Mouse (Mus musculus) hindbrain, embryonic 10.5 days (tissue): ENCODE measurements around the gene Lenep. TPM values are rescaled to one million over a fixed set of nuclear protein-coding genes. Genes with fewer than 3 reads are reported as not detected.
A peak's percentile ranks its signal among the peaks of the same experiment; 100 is the strongest.

Experiments used
- DNase-seq: peaks from one replicate; pipeline ENCODE4 v3.0.0-alpha.2; 2017; ENCODE audit warnings: low spot score
- H3K27ac ChIP-seq: fragments of 300-500 bp; sonication (generic); 2 replicates; pipeline ENCODE4 v1.5.1; 2016; ENCODE audit warnings: mild to moderate bottlenecking, moderate library complexity
- H3K27me3 ChIP-seq: fragments of 300-500 bp; sonication (generic); 2 replicates; pipeline ENCODE4 v1.6.1; 2016; ENCODE audit warnings: mild to moderate bottlenecking; ENCODE audit not compliant: poor library complexity, insufficient read depth, severe bottlenecking
- H3K36me3 ChIP-seq: fragments of 300-500 bp; sonication (generic); 2 replicates; pipeline ENCODE4 v1.6.1; 2016; ENCODE audit warnings: mild to moderate bottlenecking, moderate library complexity
- H3K4me1 ChIP-seq: fragments of 300-500 bp; sonication (generic); replicated peaks from 2 replicates; pipeline ENCODE4 v1.6.1; 2016; ENCODE audit warnings: mild to moderate bottlenecking
- H3K4me3 ChIP-seq: fragments of 300-500 bp; sonication (generic); 2 replicates; pipeline ENCODE4 v1.5.1; 2016; ENCODE audit warnings: mild to moderate bottlenecking, moderate library complexity
- H3K9me3 ChIP-seq: fragments of 300-500 bp; sonication (generic); 2 replicates; pipeline ENCODE4 v1.6.1; 2016; ENCODE audit warnings: mild to moderate bottlenecking, moderate library complexity
- WGBS: fragments of 180-500 bp; shearing (Covaris S2); methylation state at CpG from one replicate; pipeline ENCODE4 v1.1.7; 2016; 5-methylcytosine and 5-hydroxymethylcytosine counted together
- polyA plus RNA-seq: library from polyadenylated mRNA; unstranded; fragments of >200 nt; fragmentation: Nextera tagmentation; extraction: Ambion mirVana; gene quantifications from 2 replicates; pipeline ENCODE4 v1.2.1, GENCODE M21; 2016

Lenep gene
- polyA plus RNA-seq, 1 experiment from 2014 or later: 1.7 TPM

DNA sequence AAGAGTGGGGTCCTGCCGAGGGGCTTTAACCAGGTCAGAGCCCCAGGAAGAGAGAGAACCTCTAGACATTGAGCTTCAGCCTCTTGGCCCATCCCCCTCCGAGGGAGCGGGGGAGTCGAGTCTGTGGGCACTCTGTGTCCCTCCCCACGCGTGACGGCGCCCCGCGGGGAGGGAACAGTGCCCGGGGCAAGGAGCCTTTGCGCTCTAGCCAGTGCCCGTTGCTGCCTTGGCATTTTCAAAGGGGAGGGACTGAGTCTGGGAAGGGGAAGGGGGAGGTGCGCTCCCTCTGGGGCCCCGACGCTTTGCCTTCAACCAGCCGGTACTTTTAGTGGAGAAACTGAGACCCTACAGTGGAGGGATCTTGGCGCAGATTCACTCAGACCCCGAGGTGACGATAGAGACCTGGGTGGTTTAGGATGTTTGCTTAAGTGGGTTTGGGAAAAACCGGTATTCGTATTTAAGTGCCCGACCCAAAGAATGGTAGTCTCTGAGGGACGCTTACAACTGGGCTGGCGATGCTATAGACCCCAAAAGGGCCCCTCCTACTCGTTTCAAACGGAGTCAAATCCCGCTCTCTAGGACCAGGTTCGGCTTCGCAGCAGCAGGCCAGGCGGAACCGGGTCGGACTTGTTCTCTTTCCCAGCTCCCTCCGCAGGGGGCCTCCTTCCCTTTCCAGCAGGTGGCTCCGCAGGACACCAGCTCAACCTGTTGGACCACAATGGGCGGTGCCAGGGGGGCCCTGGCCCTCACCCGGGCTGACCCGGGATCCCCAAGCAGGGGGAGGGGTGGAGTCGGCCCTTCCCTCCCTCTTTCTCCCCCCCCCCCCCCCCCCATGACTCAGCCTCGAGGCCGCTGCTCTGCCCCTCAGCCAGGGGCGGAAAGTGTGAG is 8.3 kb downstream of the Lenep start, which contains the start of gene Zbtb7b:
TSS of gene Zbtb7b (minus strand) at position 771 of the 888 bp plus-strand sequence.
- Histone ChIP-seq H3K27ac (peak within 1 kb of the TSS; percentile 90), H3K4me1 (peaks cover 71% of the 10 kb centered on the region), H3K36me3 (0 out of 2 replicates have a peak, but pooled peaks cover under 1% of the 10 kb centered on the region), H3K9me3 (no peaks in the 10 kb centered on the region), H3K27me3 (peaks cover 42% of the 10 kb centered on the region), H3K4me3 (peak within 1 kb of the TSS; percentile 77)
- under 1% methylated on average over 42 of the region's 42 CpGs for WGBS
- DNase-seq: peak; percentile 70

GRCm38 (mm10) chr3:89393605-89394004 is 9.0 kb downstream of the Lenep start:
- under 1% methylated on average over 15 of the region's 15 CpGs for WGBS
- H3K4me1 ChIP-seq: peaks cover 73% of the 10 kb centered on the region
- no peaks in the 10 kb centered on the region for H3K36me3 ChIP-seq
- peak; percentile 98 for DNase-seq
- peaks cover 42% of the 10 kb centered on the region for H3K27me3 ChIP-seq
- H3K9me3 ChIP-seq: no peaks in the 10 kb centered on the region
- H3K27ac ChIP-seq: peak overlapping the region; percentile 90
- H3K4me3 ChIP-seq: peak overlapping the region; percentile 77

DNA sequence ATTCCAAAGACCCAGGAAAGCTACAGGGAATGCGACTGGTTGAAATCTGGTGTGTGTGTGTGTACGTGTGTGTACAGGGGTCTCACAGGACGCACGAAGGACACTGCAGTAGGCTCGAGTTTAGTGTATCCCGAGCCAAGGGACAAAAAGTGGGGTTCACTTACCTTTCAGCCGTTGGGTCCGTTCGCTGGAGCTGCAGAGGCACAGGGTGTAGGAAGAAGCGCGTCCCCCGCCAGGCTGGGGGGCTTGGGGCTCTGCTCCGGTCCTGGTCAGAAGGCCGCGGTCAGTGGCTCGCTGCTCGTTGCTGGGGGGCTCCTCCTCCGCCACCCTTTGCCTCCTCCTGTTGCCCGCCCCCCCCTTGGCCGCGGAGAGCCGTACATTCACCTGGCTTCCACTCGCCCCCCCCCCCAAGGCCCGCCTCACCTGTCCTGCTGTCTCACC is 9.7 kb downstream of the Lenep start:
- H3K9me3 ChIP-seq: no peaks in the 10 kb centered on the region
- peaks cover 42% of the 10 kb centered on the region for H3K27me3 ChIP-seq
- H3K4me3 ChIP-seq: peak overlapping the region; percentile 77
- DNase-seq: peak; percentile 29
- peaks cover 80% of the 10 kb centered on the region for H3K4me1 ChIP-seq
- H3K27ac ChIP-seq: peak overlapping the region; percentile 90
- H3K36me3 ChIP-seq: no peaks in the 10 kb centered on the region
- under 1% methylated on average over 23 of the region's 24 CpGs for WGBS

DNA sequence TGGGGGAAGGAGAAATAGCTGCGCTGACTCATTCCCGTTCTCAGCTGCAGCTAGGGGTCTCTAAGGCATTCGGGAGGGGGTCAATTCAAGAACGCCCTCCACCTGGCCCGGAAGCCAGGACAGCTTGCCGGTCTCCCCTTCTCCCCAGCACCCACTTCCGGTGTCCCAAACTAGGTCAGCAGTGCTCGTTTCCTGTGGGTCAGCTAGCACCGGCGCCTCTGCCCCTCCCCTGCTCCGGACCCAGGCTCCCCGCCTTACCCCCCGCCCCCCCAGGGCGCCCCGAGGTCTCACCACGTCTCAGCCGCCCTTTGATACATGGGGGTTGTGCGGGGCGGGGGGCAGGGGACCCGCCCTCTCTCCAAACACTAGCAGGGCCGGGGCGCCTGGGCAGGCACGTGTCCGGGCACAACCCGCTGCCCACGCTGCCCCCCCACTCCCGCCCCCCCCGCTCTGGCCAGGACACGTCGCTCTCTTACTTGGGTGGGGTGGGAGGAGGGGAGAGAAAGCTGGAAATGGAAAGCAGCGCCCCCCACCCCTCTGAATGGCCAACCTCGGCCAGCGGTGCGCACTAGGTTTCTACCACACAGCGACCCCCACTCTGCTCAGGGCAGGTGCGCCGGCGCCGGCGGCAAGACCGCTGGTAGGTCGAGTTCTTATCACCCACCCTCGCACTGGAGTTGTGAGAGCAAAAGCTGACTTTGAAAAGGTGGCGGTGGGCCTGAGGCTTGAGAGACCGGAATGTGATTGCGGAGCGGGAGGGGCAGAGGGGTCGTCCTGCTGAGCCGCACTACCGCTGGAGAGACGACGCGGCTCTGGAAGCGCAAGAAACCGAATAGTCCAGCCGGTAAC is 10.7 kb downstream of the Lenep start:
- Histone ChIP-seq H3K36me3 (no peaks in the 10 kb centered on the region), H3K27ac (peak overlapping the region; percentile 90), H3K4me3 (peak overlapping the region; percentile 77), H3K27me3 (peaks cover 42% of the 10 kb centered on the region), H3K4me1 (peaks cover 87% of the 10 kb centered on the region), H3K9me3 (no peaks in the 10 kb centered on the region)
- WGBS: under 1% methylated on average over 56 of the region's 56 CpGs
- DNase-seq: peak; percentile 59

- DNase-seq: no peak
- peaks cover 40% of the 10 kb centered on the region for H3K27me3 ChIP-seq
- peak overlapping the region; percentile 90 for H3K27ac ChIP-seq
- no peaks in the 10 kb centered on the region for H3K9me3 ChIP-seq
- peak overlapping the region; percentile 77 for H3K4me3 ChIP-seq
- H3K4me1 ChIP-seq: peaks cover 85% of the 10 kb centered on the region
- no peaks in the 10 kb centered on the region for H3K36me3 ChIP-seq
- 12% methylated on average over 19 of the region's 19 CpGs for WGBS
These were observed 11.6 kb downstream of the Lenep start for GRCm38 (mm10) chr3:89390699-89391662.

DNA sequence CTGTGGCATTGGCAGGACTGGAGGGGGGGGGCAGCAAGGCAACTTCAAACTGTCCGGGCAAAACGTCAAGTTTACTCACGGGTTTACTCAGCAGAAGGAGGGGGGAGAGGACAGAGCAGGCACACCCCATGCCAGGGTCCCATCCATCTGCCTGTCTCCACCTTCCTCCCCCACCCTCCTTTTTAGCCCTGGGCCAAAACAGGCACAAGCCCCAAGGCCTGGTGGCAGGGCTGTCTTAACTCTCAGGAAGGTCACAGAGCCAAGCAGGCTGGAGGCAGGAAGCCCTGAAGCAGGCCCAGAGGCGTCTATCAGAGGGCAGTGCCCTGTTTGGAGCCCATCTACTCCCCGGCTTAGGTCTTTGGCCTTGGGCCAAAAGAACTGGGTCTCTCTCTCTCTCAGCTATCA is 12.5 kb downstream of the Lenep start:
- no peak for DNase-seq
- Histone ChIP-seq H3K4me3 (peak overlapping the region; percentile 77; the same call in 1 of the 2 replicates), H3K9me3 (no peaks in the 10 kb centered on the region), H3K27me3 (peaks cover 38% of the 10 kb centered on the region), H3K27ac (0 out of 2 replicates have a peak overlapping the region, but pooled peaks have one; percentile 90), H3K4me1 (peaks cover 83% of the 10 kb centered on the region), H3K36me3 (no peaks in the 10 kb centered on the region)
- WGBS: 66% methylated on average over 5 of the region's 5 CpGs

GRCm38 (mm10) chr3:89388901-89389740 is 13.5 kb downstream of the Lenep start:
- H3K4me3 ChIP-seq: no peak overlapping the region
- 65% methylated on average over 6 of the region's 6 CpGs for WGBS
- H3K36me3 ChIP-seq: no peaks in the 10 kb centered on the region
- H3K27ac ChIP-seq: no peak overlapping the region
- no peaks in the 10 kb centered on the region for H3K9me3 ChIP-seq
- DNase-seq: no peak
- H3K27me3 ChIP-seq: peaks cover 38% of the 10 kb centered on the region
- H3K4me1 ChIP-seq: peaks cover 83% of the 10 kb centered on the region

GRCm38 (mm10) chr3:89388134-89388881 is 14.3 kb downstream of the Lenep start:
- H3K36me3 ChIP-seq: no peaks in the 10 kb centered on the region
- peaks cover 38% of the 10 kb centered on the region for H3K27me3 ChIP-seq
- no peak for DNase-seq
- no peaks in the 10 kb centered on the region for H3K9me3 ChIP-seq
- 77% methylated on average over 11 of the region's 11 CpGs for WGBS
- 0 out of 2 replicates have a peak overlapping the region, but pooled peaks have one; percentile 42 for H3K27ac ChIP-seq
- no peak overlapping the region for H3K4me3 ChIP-seq
- H3K4me1 ChIP-seq: peaks cover 77% of the 10 kb centered on the region

DNA sequence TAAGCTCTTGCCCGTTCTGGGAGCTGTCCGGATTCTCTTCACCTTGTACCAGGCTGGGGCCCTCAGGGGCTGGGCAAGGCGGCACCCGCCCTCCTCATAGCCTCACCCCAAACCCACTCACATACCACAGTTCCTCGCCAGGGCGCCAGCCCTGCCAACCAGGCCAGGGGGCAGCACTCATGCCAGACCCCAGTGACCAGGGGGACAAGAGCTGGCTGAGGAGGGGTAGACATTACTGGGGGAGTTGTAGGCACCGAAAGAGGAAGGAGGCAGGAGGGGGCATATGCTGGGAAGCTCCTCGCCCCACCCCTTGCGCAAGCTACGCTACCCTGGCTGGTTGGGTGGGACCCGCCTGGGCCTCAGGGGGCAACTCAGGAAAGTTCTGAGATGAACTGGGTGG is 15.0 kb downstream of the Lenep start:
- Histone ChIP-seq H3K9me3 (no peaks in the 10 kb centered on the region), H3K36me3 (no peaks in the 10 kb centered on the region), H3K4me3 (no peak overlapping the region), H3K27me3 (peaks cover 32% of the 10 kb centered on the region), H3K27ac (no peak overlapping the region), H3K4me1 (peaks cover 70% of the 10 kb centered on the region)
- WGBS: 77% methylated on average over 11 of the region's 11 CpGs
- DNase-seq: no peak

GRCm38 (mm10) chr3:89386438-89387420 is 15.9 kb downstream of the Lenep start:
- peaks cover 23% of the 10 kb centered on the region for H3K27me3 ChIP-seq
- H3K9me3 ChIP-seq: no peaks in the 10 kb centered on the region
- H3K36me3 ChIP-seq: no peaks in the 10 kb centered on the region
- H3K4me1 ChIP-seq: peaks cover 61% of the 10 kb centered on the region
- peak overlapping the region; percentile 36 for H3K27ac ChIP-seq
- DNase-seq: no peak
- 45% methylated on average over 17 of the region's 17 CpGs for WGBS
- H3K4me3 ChIP-seq: no peak overlapping the region; the same call in 1 of the 2 replicates
